Mouse (Mus musculus) heart, adult 2 months (tissue): Measurements from ENCODE around the gene Selenop. TPM values are rescaled to one million over a fixed set of nuclear protein-coding genes. Genes with fewer than 3 reads are reported as not detected.

Experiments used
- DNase-seq, 2 experiments: peaks; one replicate each; pipeline ENCODE4 v3.0.0; 2021
- H3K27ac ChIP-seq: fragments of 200-600 bp; 2 replicates; pipeline ENCODE4 v1.8.1; 2022
- H3K27me3 ChIP-seq: fragments of 200-500 bp; 2 replicates; pipeline ENCODE4 v1.6.1; 2012; ENCODE audit warnings: mild to moderate bottlenecking, low read length, inconsistent platforms, mixed read lengths; ENCODE audit not compliant: control insufficient read depth, insufficient read depth
- H3K36me3 ChIP-seq: fragments of 200-500 bp; 2 replicates; pipeline ENCODE4 v1.6.1; 2012; ENCODE audit warnings: low read length, inconsistent platforms; ENCODE audit not compliant: control insufficient read depth, insufficient read depth
- H3K4me1 ChIP-seq: fragments of 200-500 bp; 2 replicates; pipeline ENCODE4 v1.6.1; 2011; ENCODE audit warnings: low read length; ENCODE audit not compliant: control insufficient read depth, insufficient read depth
- H3K4me3 ChIP-seq: fragments of 200-600 bp; 2 replicates; pipeline ENCODE4 v1.8.1; 2022
- H3K79me2 ChIP-seq: fragments of 200-500 bp; replicated peaks from 2 replicates; pipeline ENCODE4 v1.6.1; 2012; ENCODE audit warnings: mild to moderate bottlenecking, inconsistent platforms, low read length, moderate library complexity, mixed read lengths; ENCODE audit not compliant: control insufficient read depth, insufficient read depth
- H3K9ac ChIP-seq: fragments of 200-500 bp; 2 replicates; pipeline ENCODE4 v1.6.1; 2012; ENCODE audit warnings: low read depth, mild to moderate bottlenecking, control low read depth, inconsistent platforms, low read length, mixed read lengths
- CTCF ChIP-seq: fragments of 200-600 bp; IDR thresholded peaks from 2 replicates; pipeline ENCODE4 v1.8.1; 2022; ENCODE audit warnings: antibody characterized with exemption, mild to moderate bottlenecking, moderate library complexity
- EP300 ChIP-seq: fragments of 200-500 bp; IDR thresholded peaks from 2 replicates; pipeline ENCODE4 v1.6.1; 2011; ENCODE audit warnings: low read depth, low read length, control low read depth; ENCODE audit not compliant: insufficient read depth
- POLR2A ChIP-seq: fragments of 200-500 bp; IDR thresholded peaks from 2 replicates; pipeline ENCODE4 v1.6.1; 2011; ENCODE audit warnings: mild to moderate bottlenecking, low read depth, low read length, control low read depth; ENCODE audit not compliant: insufficient read depth
- WGBS: fragments of 180-500 bp; shearing (Covaris S2); methylation state at CpG from one replicate; pipeline ENCODE4 v1.1.7; 2018; 5-methylcytosine and 5-hydroxymethylcytosine counted together
- intact Hi-C: fragments of 180-260 bp; cut with DNase I; formaldehyde crosslinking; loops from one replicate; pipeline ENCODE4 v1.15.1; 2025
- polyA plus RNA-seq: library from polyadenylated mRNA; depleted of rRNA; stranded (reverse); fragments of >200 nt; gene quantifications from 2 replicates; pipeline ENCODE4 v1.2.3, GENCODE M21; 2012
- total RNA-seq, 2 experiments: library from RNA; stranded (reverse); gene quantifications; 2 replicates each; pipeline ENCODE4 v1.2.3; 2021

Selenop gene
- total and polyA plus RNA-seq, 3 experiments: 166 to 351 (median 319) TPM

DNA sequence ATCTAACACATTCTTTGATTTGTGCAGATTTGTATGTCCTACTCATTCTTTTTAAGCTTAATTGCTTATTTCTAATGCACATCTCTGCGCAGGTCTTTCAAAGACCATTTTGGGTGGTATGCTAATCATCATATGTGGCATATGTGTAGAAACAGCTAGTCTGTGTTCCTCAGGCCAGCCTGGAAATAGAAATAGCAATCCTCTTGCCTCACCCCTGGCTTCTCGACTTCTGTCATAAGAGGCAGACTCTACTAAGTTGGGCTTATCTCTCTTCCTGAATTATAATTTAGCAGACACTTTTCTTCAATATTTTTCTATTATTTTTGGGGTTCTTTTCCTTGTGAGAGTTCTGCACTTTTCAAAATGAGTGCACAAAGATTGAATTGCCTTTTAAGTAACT is 17.7 kb upstream of the Selenop start:
- H3K27ac ChIP-seq: peak overlapping the region; percentile 81

DNA sequence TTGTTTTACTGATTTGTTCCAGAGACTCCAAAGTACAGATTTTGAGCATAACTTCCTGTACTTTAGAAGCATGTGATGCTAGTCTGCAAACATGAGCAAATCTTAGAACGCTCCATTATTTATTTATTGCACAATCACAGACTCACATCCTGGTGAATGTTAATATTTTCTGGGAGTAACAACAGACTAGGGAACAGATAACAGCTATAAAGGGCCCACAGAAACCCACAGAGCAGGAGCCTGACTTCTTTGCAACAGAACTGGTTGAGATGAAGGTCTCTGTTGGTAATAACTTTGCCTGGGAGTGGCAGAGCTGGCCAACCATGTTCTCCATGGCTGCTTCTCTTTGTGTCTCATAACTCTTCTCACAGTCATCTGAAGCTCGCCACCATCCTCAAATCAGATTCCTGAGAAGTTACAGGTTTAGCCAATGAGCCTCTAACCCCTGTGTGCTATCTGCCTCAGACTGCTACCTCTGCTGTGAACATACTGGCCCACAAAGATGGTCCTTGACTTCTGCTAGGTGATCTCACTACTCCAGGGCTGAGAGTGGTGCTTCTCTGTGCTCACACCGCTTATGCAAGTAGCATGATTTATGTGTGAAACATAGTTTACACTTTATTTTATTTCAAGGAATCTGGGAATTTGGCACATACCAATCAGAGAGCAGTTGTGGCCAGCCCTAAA is 17.2 kb upstream of the Selenop start:
- peak overlapping the region; percentile 81 for H3K27ac ChIP-seq
- 54% methylated on average over 3 of the region's 3 CpGs for WGBS
- intact Hi-C loops: loop anchor here (1.0 to 2.0 kb wide), 2 partner anchors 18 to 19 kb away; no protein-coding TSS in a partner anchor
- no peak for TF ChIP-seq POLR2A
- TF ChIP-seq CTCF: no peak
- no peak for TF ChIP-seq EP300
- H3K79me2 ChIP-seq: no peaks in the 10 kb centered on the region
- peaks cover 12% of the 10 kb centered on the region for H3K4me1 ChIP-seq
- H3K27me3 ChIP-seq: no peaks in the 10 kb centered on the region
- peaks cover 11% of the 10 kb centered on the region for H3K36me3 ChIP-seq
- H3K9ac ChIP-seq: peak overlapping the region; percentile 57; the same call in 1 of the 2 replicates
- peak in 1 of 2 experiments; percentile 14 for DNase-seq
- H3K4me3 ChIP-seq: no peak overlapping the region

More for the DNA sequence above, 17.7 kb upstream of the Selenop start:
- H3K4me3 ChIP-seq: no peak overlapping the region
- H3K36me3 ChIP-seq: peaks cover 11% of the 10 kb centered on the region
- H3K9ac ChIP-seq: no peak overlapping the region
- intact Hi-C loops: loop anchor here (1.0 to 2.0 kb wide), 2 partner anchors 18 to 20 kb away; no protein-coding TSS in a partner anchor
- no peak for TF ChIP-seq EP300
- TF ChIP-seq POLR2A: no peak
- no peak for TF ChIP-seq CTCF
- H3K4me1 ChIP-seq: peaks cover 12% of the 10 kb centered on the region
- peak in 1 of 2 experiments; percentile 12 for DNase-seq
- no peaks in the 10 kb centered on the region for H3K27me3 ChIP-seq
- no peaks in the 10 kb centered on the region for H3K79me2 ChIP-seq
- 47% methylated on average over 2 of the region's 2 CpGs for WGBS

DNA sequence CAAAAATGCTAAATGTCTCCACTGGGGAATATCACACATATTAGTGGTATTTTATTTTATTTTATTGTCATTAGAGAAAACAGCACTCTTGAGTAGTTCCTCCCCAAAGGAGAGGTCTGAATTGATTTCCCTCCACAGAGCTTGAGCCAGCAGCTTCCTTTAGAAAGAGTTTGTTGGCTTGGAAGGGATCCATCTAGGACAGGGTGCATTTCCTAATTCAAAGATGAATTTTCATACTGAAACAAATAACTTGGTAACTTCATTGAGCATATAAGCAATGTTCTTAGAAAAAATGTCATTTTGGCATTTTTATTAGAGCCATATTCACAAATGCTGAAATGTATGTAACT is 16.7 kb upstream of the Selenop start:
- Histone ChIP-seq H3K27me3 (no peaks in the 10 kb centered on the region), H3K9ac (no peak overlapping the region), H3K4me1 (peaks cover 12% of the 10 kb centered on the region), H3K36me3 (peaks cover 11% of the 10 kb centered on the region), H3K79me2 (no peaks in the 10 kb centered on the region), H3K4me3 (no peak overlapping the region), H3K27ac (peak overlapping the region; percentile 81)
- no peak for TF ChIP-seq POLR2A
- TF ChIP-seq CTCF: no peak
- TF ChIP-seq EP300: no peak
- intact Hi-C loops: loop anchor here (1.0 to 2.0 kb wide), 2 partner anchors 19 kb away; no protein-coding TSS in a partner anchor
- DNase-seq: no peak

DNA sequence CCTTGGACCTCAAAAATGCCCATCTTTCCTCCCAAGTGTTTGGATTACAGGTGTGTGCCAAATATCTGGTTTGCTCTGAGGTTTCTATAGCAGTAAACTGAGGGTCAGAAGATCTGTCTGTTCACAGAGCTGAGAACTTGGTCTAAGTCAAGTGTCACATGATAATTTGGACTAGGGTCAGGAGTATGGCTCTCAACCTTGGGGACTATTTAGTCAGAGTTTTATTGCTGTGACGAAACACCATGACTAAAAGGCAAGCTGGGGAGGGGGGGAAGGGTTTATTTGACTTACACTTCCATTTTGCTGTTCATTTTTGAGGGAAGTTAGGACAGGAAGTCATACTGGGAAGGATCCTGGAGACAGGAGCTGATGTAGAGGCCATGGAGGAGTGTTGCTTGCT is 9.3 kb upstream of the Selenop start:
- intact Hi-C loops: no loop called here
- no peak overlapping the region for H3K4me3 ChIP-seq
- H3K36me3 ChIP-seq: no peaks in the 10 kb centered on the region
- H3K27me3 ChIP-seq: no peaks in the 10 kb centered on the region
- H3K4me1 ChIP-seq: no peaks in the 10 kb centered on the region; the same call in 1 of the 2 replicates
- H3K79me2 ChIP-seq: no peaks in the 10 kb centered on the region
- TF ChIP-seq CTCF (no peak), EP300 (no peak), POLR2A (no peak)
- H3K27ac ChIP-seq: no peak overlapping the region
- WGBS: 96% methylated on average over 1 of the region's 1 CpGs
- DNase-seq: no peak
- no peak overlapping the region for H3K9ac ChIP-seq

DNA sequence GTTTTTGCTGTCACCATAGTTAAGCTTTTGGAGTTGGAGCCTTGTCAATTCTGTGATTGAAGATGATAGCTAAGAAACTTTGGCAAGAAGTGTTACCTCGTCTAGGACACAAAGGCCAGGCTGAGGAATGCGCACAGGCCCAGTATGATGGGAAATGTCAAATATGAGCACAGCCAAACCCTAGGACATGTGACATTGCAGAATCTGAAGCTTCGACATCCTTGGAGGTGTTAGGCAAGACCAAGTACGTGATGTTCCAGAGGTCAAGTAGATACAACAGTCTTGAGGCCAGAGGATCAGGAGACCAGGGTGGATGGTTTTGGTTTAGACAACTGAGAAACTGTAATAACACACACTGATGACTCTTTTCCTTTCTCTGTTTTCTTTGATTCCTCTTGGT is 8.0 kb upstream of the Selenop start:
- WGBS: 78% methylated on average over 4 of the region's 4 CpGs
- DNase-seq: no peak

DNA sequence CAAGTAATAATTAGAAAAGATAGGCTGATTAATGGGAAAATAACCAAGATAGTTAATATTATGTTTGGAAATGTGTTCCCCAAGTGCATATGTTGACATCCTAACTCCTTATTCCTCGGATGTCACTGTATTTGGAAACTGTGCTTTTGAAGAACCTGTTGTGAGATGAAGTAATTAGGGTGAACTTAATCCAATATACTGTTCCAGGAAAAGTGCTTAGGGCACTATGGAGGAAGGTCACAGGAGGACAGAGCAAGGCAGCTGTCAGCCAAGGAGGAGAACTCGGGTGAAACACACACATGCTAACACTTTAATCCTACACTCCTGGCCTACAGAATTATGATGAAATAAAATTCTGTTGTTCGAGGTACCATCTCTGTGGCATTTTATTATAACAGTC is 5.5 kb upstream of the Selenop start:
- Histone ChIP-seq H3K4me1 (no peaks in the 10 kb centered on the region; the same call in 1 of the 2 replicates), H3K27me3 (no peaks in the 10 kb centered on the region), H3K36me3 (no peaks in the 10 kb centered on the region), H3K9ac (no peak overlapping the region), H3K4me3 (no peak overlapping the region), H3K79me2 (no peaks in the 10 kb centered on the region), H3K27ac (no peak overlapping the region)
- 60% methylated on average over 3 of the region's 3 CpGs for WGBS
- no peak for DNase-seq
- TF ChIP-seq EP300: no peak
- TF ChIP-seq POLR2A: no peak
- no peak for TF ChIP-seq CTCF
- intact Hi-C loops: no loop called here

More for the DNA sequence above, 8.0 kb upstream of the Selenop start:
- TF ChIP-seq POLR2A (no peak), EP300 (no peak), CTCF (no peak)
- Histone ChIP-seq H3K4me1 (no peaks in the 10 kb centered on the region; the same call in 1 of the 2 replicates), H3K9ac (no peak overlapping the region), H3K36me3 (no peaks in the 10 kb centered on the region), H3K27me3 (no peaks in the 10 kb centered on the region), H3K4me3 (no peak overlapping the region), H3K27ac (no peak overlapping the region), H3K79me2 (no peaks in the 10 kb centered on the region)
- intact Hi-C loops: no loop called here

DNA sequence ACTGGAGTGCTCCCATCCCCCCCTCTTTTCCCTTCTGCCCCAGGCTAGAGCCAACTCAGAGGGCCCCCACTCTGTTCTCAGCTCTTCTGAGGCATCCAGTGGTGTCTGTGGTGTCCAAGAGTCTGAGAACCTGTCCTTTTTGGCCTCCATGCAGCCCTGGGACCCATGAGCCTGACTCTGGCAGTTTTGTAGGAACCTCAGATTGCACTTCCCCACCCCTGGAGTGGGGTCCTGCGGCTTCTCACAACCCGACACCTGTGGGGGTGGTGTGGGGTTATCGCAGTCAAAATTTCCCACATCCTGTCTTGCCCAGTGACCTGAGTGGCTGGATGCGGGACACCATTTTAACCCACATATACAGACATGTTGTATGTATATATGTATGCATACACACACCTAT is 4.1 kb upstream of the Selenop start:
- intact Hi-C loops: no loop called here
- WGBS: 87% methylated on average over 4 of the region's 4 CpGs
- H3K36me3 ChIP-seq: no peaks in the 10 kb centered on the region
- no peak for DNase-seq
- no peaks in the 10 kb centered on the region; the same call in none of the 2 replicates for H3K4me1 ChIP-seq
- TF ChIP-seq POLR2A: no peak
- no peak for TF ChIP-seq EP300
- H3K4me3 ChIP-seq: no peak overlapping the region
- H3K79me2 ChIP-seq: no peaks in the 10 kb centered on the region
- no peak overlapping the region for H3K9ac ChIP-seq
- H3K27ac ChIP-seq: no peak overlapping the region
- H3K27me3 ChIP-seq: no peaks in the 10 kb centered on the region
